Mouse (Mus musculus): ENCODE results near the gene Gm1043. TPM values are rescaled to one million over a fixed set of nuclear protein-coding genes. Genes with fewer than 3 reads are reported as not detected.
A peak's percentile ranks its signal among the peaks of the same experiment; 100 is the strongest.

The Gm1043 gene
- polyA plus RNA-seq, 1 experiment: 0.38 TPM

- DNase-seq: no peak
- WGBS: 44% methylated on average over 17 of the region's 17 CpGs
- H3K4me3 ChIP-seq (replicated peaks; ENCODE audit: extremely low read depth, low read depth, low read length): no peak overlapping the region
- no peaks in the 10 kb centered on the region for H3K4me1 ChIP-seq (ENCODE audit: control insufficient read depth, insufficient read depth, low read length)
- TF ChIP-seq POLR2A (IDR thresholded peaks at IDR 0.05; ENCODE audit: borderline replicate concordance, extremely low read depth, low read depth, low read length): no peak
- TF ChIP-seq CTCF (IDR thresholded peaks at IDR 0.05; ENCODE audit: insufficient read depth, low read length): no peak
Measured at GRCm38 (mm10) chr5:37047206-37047915, 37.8 kb upstream of the Gm1043 start.

GRCm38 (mm10) chr5:37047992-37048391, 37.2 kb upstream of the Gm1043 start:
- Histone ChIP-seq H3K4me1 (ENCODE audit: control insufficient read depth, insufficient read depth, low read length) (no peaks in the 10 kb centered on the region), H3K4me3 (replicated peaks; ENCODE audit: extremely low read depth, low read depth, low read length) (no peak overlapping the region)
- no peak for TF ChIP-seq POLR2A (IDR thresholded peaks at IDR 0.05; ENCODE audit: borderline replicate concordance, extremely low read depth, low read depth, low read length)
- TF ChIP-seq CTCF (IDR thresholded peaks at IDR 0.05; ENCODE audit: insufficient read depth, low read length): no peak
- DNase-seq: no peak
- 45% methylated on average over 7 of the region's 7 CpGs for WGBS

- WGBS: 80% methylated on average over 2 of the region's 2 CpGs
- no peaks in the 10 kb centered on the region for H3K4me1 ChIP-seq (ENCODE audit: control insufficient read depth, insufficient read depth, low read length)
- no peak overlapping the region for H3K4me3 ChIP-seq (replicated peaks; ENCODE audit: extremely low read depth, low read depth, low read length)
- no peak for DNase-seq
- TF ChIP-seq POLR2A (IDR thresholded peaks at IDR 0.05; ENCODE audit: borderline replicate concordance, extremely low read depth, low read depth, low read length) (no peak), CTCF (IDR thresholded peaks at IDR 0.05; ENCODE audit: insufficient read depth, low read length) (no peak)
Measured at GRCm38 (mm10) chr5:37049111-37049510, 36.1 kb upstream of the Gm1043 start.

DNA sequence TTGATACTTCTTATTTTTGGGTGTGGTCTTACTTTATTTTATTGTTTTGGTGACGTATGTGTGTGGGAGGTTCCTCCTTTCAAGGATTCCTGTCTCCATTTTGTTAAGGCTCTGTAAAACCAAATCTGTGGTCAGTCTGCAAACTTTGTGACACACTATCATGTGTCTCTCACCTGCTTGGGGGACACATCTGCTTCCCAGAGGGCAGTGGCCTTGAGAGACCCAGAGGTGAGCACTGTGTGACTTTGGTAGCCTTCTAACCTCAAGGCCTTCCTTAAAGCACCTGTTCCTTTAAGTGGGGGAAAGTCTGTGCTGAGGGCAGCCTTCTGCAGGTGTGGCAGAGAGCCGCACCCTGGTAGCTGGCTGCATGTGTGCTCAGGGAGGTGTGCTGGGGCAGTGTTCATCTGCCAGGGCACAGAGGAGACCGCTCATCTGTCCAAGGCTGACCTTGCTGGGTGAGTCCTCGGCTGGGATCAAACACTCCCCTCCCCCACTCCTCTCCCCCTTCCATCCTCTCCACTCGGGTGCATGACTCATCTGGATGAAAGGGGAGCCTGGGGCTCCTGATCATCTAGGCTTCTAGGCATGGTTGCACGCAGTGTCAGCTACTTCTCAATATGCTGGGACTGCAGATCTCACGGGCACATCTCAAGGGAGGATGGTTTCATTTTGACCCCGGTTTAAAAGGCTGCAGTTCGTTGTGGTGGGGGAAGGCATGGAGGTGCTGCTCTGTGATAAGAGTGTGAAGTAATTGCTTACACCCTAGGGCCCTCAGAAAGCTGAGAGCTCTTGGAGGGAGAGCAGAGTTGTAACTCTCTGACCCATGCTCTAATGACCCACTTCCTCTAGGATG, 34.4 kb upstream of the Gm1043 start:
- TF ChIP-seq POLR2A (IDR thresholded peaks at IDR 0.05; ENCODE audit: borderline replicate concordance, extremely low read depth, low read depth, low read length): no peak
- no peak for TF ChIP-seq CTCF (IDR thresholded peaks at IDR 0.05; ENCODE audit: insufficient read depth, low read length)
- Histone ChIP-seq H3K4me3 (replicated peaks; ENCODE audit: extremely low read depth, low read depth, low read length) (peak overlapping the region; percentile 6), H3K4me1 (ENCODE audit: control insufficient read depth, insufficient read depth, low read length) (no peaks in the 10 kb centered on the region)
- 19% methylated on average over 9 of the region's 9 CpGs for WGBS
- DNase-seq: peak; percentile 14

- TF ChIP-seq CTCF (IDR thresholded peaks at IDR 0.05; ENCODE audit: insufficient read depth, low read length) (no peak), POLR2A (IDR thresholded peaks at IDR 0.05; ENCODE audit: borderline replicate concordance, extremely low read depth, low read depth, low read length) (no peak)
- no peak for DNase-seq
- WGBS: 51% methylated on average over 16 of the region's 16 CpGs
- Histone ChIP-seq H3K4me3 (replicated peaks; ENCODE audit: extremely low read depth, low read depth, low read length) (peak overlapping the region; percentile 27), H3K4me1 (ENCODE audit: control insufficient read depth, insufficient read depth, low read length) (no peaks in the 10 kb centered on the region)
Measured at GRCm38 (mm10) chr5:37051374-37052100, 33.6 kb upstream of the Gm1043 start.

DNA sequence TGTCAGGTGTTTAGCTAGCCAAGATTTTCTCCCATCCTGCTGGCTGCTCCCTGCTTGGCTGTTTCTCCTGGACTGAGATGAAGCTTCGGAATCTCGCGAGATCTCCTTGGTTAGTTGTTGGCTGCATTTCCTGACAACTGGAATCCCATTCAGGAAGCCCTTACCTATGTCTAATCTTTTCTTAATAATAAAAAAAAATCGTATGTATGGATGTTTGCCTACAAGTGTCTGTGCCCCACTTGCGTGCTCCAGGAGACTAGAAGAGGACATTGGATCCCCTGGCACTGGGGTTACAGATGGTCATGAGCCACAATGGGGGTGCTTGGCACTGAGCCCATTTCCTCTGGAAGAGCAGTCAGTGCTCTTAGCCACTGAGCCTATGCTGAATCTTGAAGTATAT, 32.3 kb upstream of the Gm1043 start:
- H3K4me1 ChIP-seq (ENCODE audit: control insufficient read depth, insufficient read depth, low read length): no peaks in the 10 kb centered on the region
- 66% methylated on average over 5 of the region's 5 CpGs for WGBS
- DNase-seq: no peak
- no peak overlapping the region for H3K4me3 ChIP-seq (replicated peaks; ENCODE audit: extremely low read depth, low read depth, low read length)
- no peak for TF ChIP-seq POLR2A (IDR thresholded peaks at IDR 0.05; ENCODE audit: borderline replicate concordance, extremely low read depth, low read depth, low read length)
- TF ChIP-seq CTCF (IDR thresholded peaks at IDR 0.05; ENCODE audit: insufficient read depth, low read length): no peak

DNA sequence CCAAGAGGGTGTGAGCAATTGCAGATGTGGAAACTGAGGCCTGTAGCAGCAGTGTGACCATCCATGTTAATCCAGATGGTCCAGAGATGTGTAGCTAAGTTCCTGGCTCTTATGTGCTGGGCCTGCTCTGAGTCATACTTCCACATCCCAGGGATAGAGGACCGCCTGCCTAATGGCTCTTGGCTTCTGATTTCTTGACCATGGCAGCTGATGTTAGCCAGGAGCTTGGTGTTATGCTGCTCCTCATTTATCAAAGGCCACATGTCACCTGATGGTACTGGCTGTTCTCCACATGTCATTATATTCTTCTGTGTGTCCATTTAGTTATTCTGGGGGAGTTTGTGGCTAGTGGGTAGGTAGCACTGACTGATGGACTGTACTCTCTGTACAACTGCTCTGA, 29.4 kb upstream of the Gm1043 start:
- 83% methylated on average over 1 of the region's 1 CpGs for WGBS

GRCm38 (mm10) chr5:37056471-37056870, 28.7 kb upstream of the Gm1043 start:
- 38% methylated on average over 3 of the region's 3 CpGs for WGBS
- H3K4me3 ChIP-seq (replicated peaks; ENCODE audit: extremely low read depth, low read depth, low read length): no peak overlapping the region
- no peaks in the 10 kb centered on the region for H3K4me1 ChIP-seq (ENCODE audit: control insufficient read depth, insufficient read depth, low read length)
- TF ChIP-seq CTCF (IDR thresholded peaks at IDR 0.05; ENCODE audit: insufficient read depth, low read length): no peak
- no peak for TF ChIP-seq POLR2A (IDR thresholded peaks at IDR 0.05; ENCODE audit: borderline replicate concordance, extremely low read depth, low read depth, low read length)
- no peak for DNase-seq

More for the DNA sequence above, 29.4 kb upstream of the Gm1043 start:
- TF ChIP-seq POLR2A (IDR thresholded peaks at IDR 0.05; ENCODE audit: borderline replicate concordance, extremely low read depth, low read depth, low read length) (no peak), CTCF (IDR thresholded peaks at IDR 0.05; ENCODE audit: insufficient read depth, low read length) (no peak)
- Histone ChIP-seq H3K4me3 (replicated peaks; ENCODE audit: extremely low read depth, low read depth, low read length) (no peak overlapping the region), H3K4me1 (ENCODE audit: control insufficient read depth, insufficient read depth, low read length) (no peaks in the 10 kb centered on the region)
- no peak for DNase-seq

- DNase-seq: no peak
- no peak overlapping the region for H3K4me3 ChIP-seq (replicated peaks; ENCODE audit: extremely low read depth, low read depth, low read length)
- 84% methylated on average over 8 of the region's 8 CpGs for WGBS
- TF ChIP-seq POLR2A (IDR thresholded peaks at IDR 0.05; ENCODE audit: borderline replicate concordance, extremely low read depth, low read depth, low read length) (no peak), CTCF (IDR thresholded peaks at IDR 0.05; ENCODE audit: insufficient read depth, low read length) (no peak)
- no peaks in the 10 kb centered on the region for H3K4me1 ChIP-seq (ENCODE audit: control insufficient read depth, insufficient read depth, low read length)
Measured at GRCm38 (mm10) chr5:37061612-37062011, 23.6 kb upstream of the Gm1043 start.

Measured in lung, adult 2 months (tissue).